Mouse (Mus musculus) ES-Bruce4 (cell line): Measurements from ENCODE around the gene Myh7. TPM values are rescaled to one million over a fixed set of nuclear protein-coding genes. Genes with fewer than 3 reads are reported as not detected.

Experiments
- H3K27ac ChIP-seq: 2 replicates; pipeline ENCODE4 v1.5.1; 2012; ENCODE audit warnings: low read length, inconsistent platforms; ENCODE audit not compliant: insufficient read depth
- H3K27me3 ChIP-seq: 2 replicates; pipeline ENCODE4 v1.6.1; 2012; ENCODE audit warnings: mild to moderate bottlenecking, low read length, inconsistent platforms; ENCODE audit not compliant: control insufficient read depth, poor library complexity, insufficient read depth, severe bottlenecking
- H3K36me3 ChIP-seq: 2 replicates; pipeline ENCODE4 v1.6.1; 2012; ENCODE audit warnings: inconsistent platforms, mild to moderate bottlenecking, low read length, moderate library complexity; ENCODE audit not compliant: control insufficient read depth, poor library complexity, insufficient read depth, severe bottlenecking
- H3K4me1 ChIP-seq: one replicate; pipeline ENCODE4 v1.8.1; 2011; ENCODE audit warnings: low read length; ENCODE audit not compliant: control insufficient read depth, insufficient read depth
- H3K4me3 ChIP-seq: 2 replicates; pipeline ENCODE4 v1.5.1; 2011; ENCODE audit warnings: low read depth, mild to moderate bottlenecking, low read length
- H3K9ac ChIP-seq: 2 replicates; pipeline ENCODE4 v1.6.1; 2012; ENCODE audit warnings: low read depth, mild to moderate bottlenecking, inconsistent platforms; ENCODE audit not compliant: poor library complexity, severe bottlenecking
- H3K9me3 ChIP-seq: replicated peaks from 2 replicates; pipeline ENCODE4 v1.6.1; 2012; ENCODE audit warnings: mild to moderate bottlenecking, low read length, inconsistent platforms; ENCODE audit not compliant: control insufficient read depth, poor library complexity, insufficient read depth, severe bottlenecking
- CTCF ChIP-seq: IDR thresholded peaks from one replicate; pipeline ENCODE4 v1.8.1; 2011; ENCODE audit warnings: low read depth, low read length
- EP300 ChIP-seq: IDR thresholded peaks from 2 replicates; pipeline ENCODE4 v1.6.1; 2011; ENCODE audit warnings: low read depth, low read length; ENCODE audit not compliant: insufficient read depth
- POLR2A ChIP-seq: IDR thresholded peaks from one replicate; pipeline ENCODE4 v1.8.1; 2011; ENCODE audit warnings: low read length; ENCODE audit not compliant: insufficient read depth
- polyA plus RNA-seq: library from polyadenylated mRNA; stranded (reverse); fragments of >200 nt; gene quantifications from 2 replicates; pipeline ENCODE4 v1.2.4, GENCODE M21; 2011; ENCODE audit warnings: low read depth; ENCODE audit not compliant: missing spikeins, insufficient read depth, insufficient read length

Myh7 gene
- polyA plus RNA-seq, 1 experiment = 3.1 TPM

DNA sequence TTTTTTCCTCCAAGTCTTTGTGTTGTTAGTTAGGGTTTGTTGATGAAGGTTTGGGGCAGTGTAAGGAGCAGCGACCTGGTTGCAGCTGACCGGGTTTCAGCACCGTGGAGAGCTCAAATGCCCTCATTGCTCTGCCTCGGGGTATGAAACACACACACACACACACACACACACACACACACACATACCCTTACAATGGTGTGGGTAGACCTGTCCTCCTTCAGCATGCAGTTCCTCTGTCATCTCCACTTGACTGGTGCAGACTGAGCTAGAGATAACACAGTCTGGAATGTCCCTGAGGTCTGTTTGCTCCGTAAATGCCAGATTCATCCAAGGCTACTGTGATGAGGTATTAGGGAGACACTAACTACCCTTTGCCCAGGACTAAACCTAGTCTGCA, 32.8 kb upstream of the Myh7 start:
- Histone ChIP-seq H3K4me1 (peaks cover 1% of the 10 kb centered on the region), H3K9ac (no peak overlapping the region), H3K4me3 (no peak overlapping the region), H3K27ac (no peak overlapping the region; the same call in 1 of the 2 replicates), H3K27me3 (no peaks in the 10 kb centered on the region), H3K36me3 (peaks cover 21% of the 10 kb centered on the region), H3K9me3 (no peaks in the 10 kb centered on the region)
- TF ChIP-seq CTCF (no peak), EP300 (0 out of 2 replicates have a peak, but pooled peaks have one; percentile 30)

DNA sequence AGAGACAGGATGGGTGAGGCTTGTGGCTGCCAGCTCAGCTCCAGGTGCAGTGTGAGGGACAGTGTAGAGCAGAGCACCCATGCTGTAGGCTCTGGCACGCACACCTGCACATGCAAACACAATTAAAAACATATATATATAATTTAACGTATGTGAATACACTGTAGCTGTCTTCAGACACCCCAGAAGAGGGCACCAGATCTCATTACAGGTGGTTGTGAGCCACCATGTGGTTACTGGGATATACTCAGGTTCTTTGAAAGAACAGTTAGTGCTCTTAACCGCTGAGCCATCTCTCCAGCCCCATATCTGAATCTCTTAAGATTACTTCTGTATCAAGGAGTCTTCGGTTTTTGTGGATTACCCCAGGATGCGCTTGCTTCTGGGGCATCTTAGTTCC, 31.1 kb upstream of the Myh7 start:
- Histone ChIP-seq H3K27me3 (no peaks in the 10 kb centered on the region), H3K4me1 (peaks cover 1% of the 10 kb centered on the region), H3K27ac (no peak overlapping the region), H3K9me3 (no peaks in the 10 kb centered on the region), H3K4me3 (no peak overlapping the region), H3K36me3 (peaks cover 33% of the 10 kb centered on the region), H3K9ac (no peak overlapping the region)
- TF ChIP-seq EP300 = no peak

DNA sequence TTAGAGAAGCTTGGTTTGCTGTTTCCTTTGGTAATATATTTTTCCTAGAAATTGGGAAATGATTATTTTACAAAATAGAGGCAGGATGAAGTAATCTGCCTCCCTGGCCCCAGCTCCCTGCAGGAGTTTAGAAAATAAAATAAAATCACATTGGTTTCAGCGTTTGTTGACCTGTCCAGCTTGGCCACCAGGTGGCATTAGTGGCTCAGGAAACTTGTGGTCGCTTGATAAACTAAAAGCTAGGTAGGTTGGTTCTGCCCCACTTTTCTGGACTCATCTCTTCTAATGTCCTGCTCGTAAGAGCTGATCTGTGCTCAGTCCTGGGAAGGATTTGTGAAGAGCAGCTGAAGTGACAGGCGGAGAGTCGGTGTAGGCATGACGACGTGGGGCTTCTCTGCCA, 29.8 kb upstream of the Myh7 start:
- H3K4me1 ChIP-seq = no peaks in the 10 kb centered on the region
- H3K27me3 ChIP-seq = no peaks in the 10 kb centered on the region
- H3K9me3 ChIP-seq = no peaks in the 10 kb centered on the region
- H3K36me3 ChIP-seq = peaks cover 35% of the 10 kb centered on the region
- peak; percentile 51 for TF ChIP-seq CTCF
- no peak for TF ChIP-seq POLR2A
- no peak overlapping the region for H3K9ac ChIP-seq
- H3K27ac ChIP-seq = no peak overlapping the region
- H3K4me3 ChIP-seq = no peak overlapping the region

DNA sequence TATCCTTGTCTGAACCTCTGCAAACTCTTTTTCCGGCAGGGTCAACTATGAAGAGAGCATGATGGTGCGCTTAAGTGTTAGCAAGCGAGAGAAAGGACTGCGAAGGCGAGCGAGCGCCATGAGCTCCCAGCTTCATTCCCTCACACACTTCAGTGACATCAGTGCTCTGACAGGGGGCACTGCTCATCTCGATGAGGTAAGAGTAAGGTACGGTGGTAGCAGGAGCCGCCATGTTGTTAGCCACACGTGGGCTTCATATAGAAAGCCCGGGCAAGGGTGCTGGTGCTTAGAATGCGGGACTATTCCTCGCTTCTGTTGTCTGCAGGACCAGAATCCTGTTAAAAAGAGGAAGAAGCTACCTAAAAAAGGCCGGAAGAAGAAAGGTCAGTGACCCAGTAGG, 28.6 kb upstream of the Myh7 start:
- Histone ChIP-seq H3K27ac (peak overlapping the region; percentile 37; the same call in 1 of the 2 replicates), H3K27me3 (no peaks in the 10 kb centered on the region), H3K4me1 (no peaks in the 10 kb centered on the region), H3K9ac (no peak overlapping the region), H3K36me3 (peaks cover 35% of the 10 kb centered on the region), H3K4me3 (no peak overlapping the region), H3K9me3 (no peaks in the 10 kb centered on the region)
- TF ChIP-seq POLR2A = no peak
- no peak for TF ChIP-seq CTCF
- no peak for TF ChIP-seq EP300

DNA sequence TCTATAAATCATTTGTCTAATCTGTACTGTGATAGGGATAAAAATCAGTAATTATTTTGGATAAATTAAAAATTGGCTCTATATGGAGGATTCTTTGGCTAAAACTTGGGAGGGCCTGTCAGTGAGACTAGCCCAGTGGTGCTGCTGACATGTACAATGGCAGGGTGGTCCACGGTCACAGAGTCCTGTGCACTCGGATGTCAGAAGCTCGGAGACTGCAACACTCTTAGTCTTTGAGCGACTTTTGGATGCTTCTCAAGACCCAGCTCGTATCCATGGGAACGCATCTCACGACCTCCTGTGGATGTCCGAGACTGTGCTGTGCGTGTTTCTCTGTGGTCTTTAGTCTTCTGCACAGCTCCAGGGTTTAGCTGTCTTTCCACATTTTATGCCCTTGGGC, 26.0 kb upstream of the Myh7 start:
- H3K27me3 ChIP-seq = no peaks in the 10 kb centered on the region
- H3K9ac ChIP-seq = no peak overlapping the region
- no peaks in the 10 kb centered on the region for H3K4me1 ChIP-seq
- peaks cover 37% of the 10 kb centered on the region for H3K36me3 ChIP-seq
- H3K27ac ChIP-seq = no peak overlapping the region
- H3K4me3 ChIP-seq = no peak overlapping the region
- no peak for TF ChIP-seq CTCF
- no peak for TF ChIP-seq POLR2A
- H3K9me3 ChIP-seq = no peaks in the 10 kb centered on the region

DNA sequence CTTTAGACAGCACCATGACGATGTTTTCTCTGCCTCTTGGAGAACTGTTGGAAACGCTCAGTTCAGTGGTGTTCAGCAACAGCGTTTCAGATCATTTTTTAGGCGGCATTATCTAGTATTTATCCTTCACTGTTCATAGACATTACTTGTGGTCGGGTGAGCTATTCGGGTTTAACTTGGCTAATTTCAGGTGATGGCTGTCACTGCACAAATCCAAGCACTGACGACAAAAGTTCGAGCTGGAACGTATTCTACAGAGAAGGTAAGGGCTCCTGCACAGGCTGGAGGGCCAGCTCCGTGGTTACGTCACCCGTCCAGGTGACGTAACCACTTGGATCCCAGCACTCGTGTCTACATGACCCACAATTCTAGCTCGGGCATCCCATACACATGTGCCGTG, 22.4 kb upstream of the Myh7 start:
- no peaks in the 10 kb centered on the region for H3K9me3 ChIP-seq
- H3K4me1 ChIP-seq = no peaks in the 10 kb centered on the region
- no peak overlapping the region for H3K27ac ChIP-seq
- H3K36me3 ChIP-seq = peaks cover 12% of the 10 kb centered on the region
- no peaks in the 10 kb centered on the region for H3K27me3 ChIP-seq
- H3K4me3 ChIP-seq = no peak overlapping the region
- H3K9ac ChIP-seq = no peak overlapping the region
- TF ChIP-seq POLR2A = no peak
- no peak for TF ChIP-seq EP300
- TF ChIP-seq CTCF = no peak
